ENCODE assay signal across 21 mouse cellular contexts in genomic region chr4:110120761-110121160, GRCm38 (mm10).
DNase-seq lines count a peak whose midpoint lies in the region; ATAC-seq lines count a peak whose summit lies in the region.
"Had no signal": no experiment of that assay in that cellular context is flagged by ENCODE, and none has a peak within 500 bp of the region (broad histone marks: within the 10 kb centered on the region; RNA-seq: fewer than 3 reads in every experiment).

No protein-coding gene starts in this region.

- H3K36me3 ChIP-seq in forebrain, embryonic 12.5 days (replicated peaks): no peaks in the 10 kb centered on the region
- no peaks in the 10 kb centered on the region for H3K36me3 ChIP-seq in forebrain, embryonic 11.5 days (ENCODE audit: control insufficient read depth, insufficient read depth, low read length)
- H3K36me3 ChIP-seq in neural tube, embryonic 11.5 days (ENCODE audit: control insufficient read depth, insufficient read depth, low read length): no peaks in the 10 kb centered on the region
- no peaks in the 10 kb centered on the region for H3K36me3 ChIP-seq in midbrain, embryonic 13.5 days
- H3K36me3 ChIP-seq: embryonic facial prominence, embryonic 13.5 days; limb, embryonic 15.5 days had no signal

- no peaks in the 10 kb centered on the region for H3K9me3 ChIP-seq in forebrain, embryonic 12.5 days
- H3K9me3 ChIP-seq in forebrain, embryonic 11.5 days (ENCODE audit: control insufficient read depth, low read length): no peaks in the 10 kb centered on the region
- no peaks in the 10 kb centered on the region for H3K9me3 ChIP-seq in neural tube, embryonic 11.5 days (ENCODE audit: control insufficient read depth, low read length)
- H3K9me3 ChIP-seq in midbrain, embryonic 13.5 days: no peaks in the 10 kb centered on the region
- H3K9me3 ChIP-seq: embryonic facial prominence, embryonic 13.5 days; limb, embryonic 15.5 days had no signal

- peak; percentile 45 for ATAC-seq in forebrain, embryonic 12.5 days (ENCODE audit: low FRiP score)
- no peak for ATAC-seq in forebrain, embryonic 11.5 days (replicated peaks; ENCODE audit: low FRiP score)
- peak; percentile 77 for ATAC-seq in neural tube, embryonic 11.5 days (ENCODE audit: insufficient read depth, low FRiP score, low TSS enrichment)
- ATAC-seq in midbrain, embryonic 13.5 days: peak; percentile 53

- 0 out of 2 replicates have a peak, but pooled peaks cover 3% of the 10 kb centered on the region for H3K27me3 ChIP-seq in forebrain, embryonic 12.5 days
- H3K27me3 ChIP-seq in forebrain, embryonic 11.5 days (ENCODE audit: control insufficient read depth, insufficient read depth, low read length): no peaks in the 10 kb centered on the region
- H3K27me3 ChIP-seq in neural tube, embryonic 11.5 days (ENCODE audit: control insufficient read depth, insufficient read depth, low read length): no peaks in the 10 kb centered on the region
- no peaks in the 10 kb centered on the region for H3K27me3 ChIP-seq in midbrain, embryonic 13.5 days
- H3K27me3 ChIP-seq: embryonic facial prominence, embryonic 13.5 days; limb, embryonic 15.5 days had no signal

- no peak overlapping the region for H3K9ac ChIP-seq in forebrain, embryonic 12.5 days
- H3K9ac ChIP-seq in forebrain, embryonic 11.5 days (ENCODE audit: low read length): no peak overlapping the region
- H3K9ac ChIP-seq in neural tube, embryonic 11.5 days (ENCODE audit: low read length): no peak overlapping the region
- no peak overlapping the region for H3K9ac ChIP-seq in midbrain, embryonic 13.5 days (replicated peaks)
- H3K9ac ChIP-seq: embryonic facial prominence, embryonic 13.5 days; limb, embryonic 15.5 days had no signal

- intact Hi-C loops in heart, postnatal 14 days (cut with DNase I): loop anchor here (10.0 kb wide), 1 partner anchor 234 kb away; the partner anchor contains the start of gene Elavl4

- DNase-seq in forebrain, embryonic 11.5 days (ENCODE audit: low spot score): no peak
- peak; percentile 44 for DNase-seq in neural tube, embryonic 11.5 days (ENCODE audit: low spot score)
- DNase-seq in neural tube, embryonic 10.5 days (ENCODE audit: extremely low spot score, low spot score): no peak
- DNase-seq in cerebellum, postnatal 14 days: no peak
- no peak for DNase-seq in c-Kit-positive CD71-positive TER-119-positive erythroid progenitor cells, embryonic 14.5 days (ENCODE audit: low spot score)
- DNase-seq in heart, postnatal 14 days: no peak
- DNase-seq: adrenal gland, postnatal 14 days; cerebellum, postnatal 25 days; gastrocnemius, postnatal 25 days; heart, postnatal 4 days; kidney, adult 8-10 months; lung, adult 2 months; right cerebral cortex, postnatal 14 days; thymus, postnatal 25 days had no signal

- 75% methylated on average over 9 of the region's 9 CpGs for WGBS in forebrain, embryonic 12.5 days
- 78% methylated on average over 9 of the region's 9 CpGs for WGBS in forebrain, embryonic 11.5 days
- 20% methylated on average over 9 of the region's 9 CpGs for WGBS in neural tube, embryonic 11.5 days
- 47% methylated on average over 9 of the region's 9 CpGs for WGBS in midbrain, embryonic 13.5 days

- peaks cover 10% of the 10 kb centered on the region for H3K4me1 ChIP-seq in forebrain, embryonic 12.5 days
- H3K4me1 ChIP-seq in forebrain, embryonic 11.5 days (replicated peaks; ENCODE audit: control insufficient read depth, insufficient read depth, low read length): no peaks in the 10 kb centered on the region
- peaks cover 6% of the 10 kb centered on the region for H3K4me1 ChIP-seq in neural tube, embryonic 11.5 days (ENCODE audit: control insufficient read depth, insufficient read depth, low read length)
- peaks cover 16% of the 10 kb centered on the region for H3K4me1 ChIP-seq in midbrain, embryonic 13.5 days (replicated peaks)
- H3K4me1 ChIP-seq: limb, embryonic 15.5 days had no signal

- H3K4me3 ChIP-seq in forebrain, embryonic 12.5 days (replicated peaks): no peak overlapping the region
- no peak overlapping the region for H3K4me3 ChIP-seq in forebrain, embryonic 11.5 days (ENCODE audit: low read depth, low read length)
- no peak overlapping the region for H3K4me3 ChIP-seq in neural tube, embryonic 11.5 days (ENCODE audit: low read depth, low read length)
- no peak overlapping the region for H3K4me3 ChIP-seq in midbrain, embryonic 13.5 days (replicated peaks)
- H3K4me3 ChIP-seq: embryonic facial prominence, embryonic 13.5 days; limb, embryonic 15.5 days had no signal

- H3K27ac ChIP-seq in forebrain, embryonic 12.5 days: peak overlapping the region; percentile 37; the same call in 1 of the 2 replicates
- H3K27ac ChIP-seq in forebrain, embryonic 11.5 days (ENCODE audit: low read depth, low read length): no peak overlapping the region
- peak overlapping the region; percentile 56; the same call in 1 of the 2 replicates for H3K27ac ChIP-seq in neural tube, embryonic 11.5 days (ENCODE audit: low read depth, low read length)
- peak overlapping the region; percentile 68 for H3K27ac ChIP-seq in midbrain, embryonic 13.5 days
- H3K27ac ChIP-seq: embryonic facial prominence, embryonic 13.5 days; limb, embryonic 15.5 days; macrophage; stomach, postnatal 0 days had no signal

- H3K4me2 ChIP-seq in forebrain, embryonic 12.5 days: no peak overlapping the region
- no peak overlapping the region for H3K4me2 ChIP-seq in forebrain, embryonic 11.5 days (ENCODE audit: low read depth, low read length, severe bottlenecking)
- no peak overlapping the region for H3K4me2 ChIP-seq in neural tube, embryonic 11.5 days (ENCODE audit: low read depth)
- H3K4me2 ChIP-seq in midbrain, embryonic 13.5 days (replicated peaks): no peak overlapping the region
- H3K4me2 ChIP-seq: embryonic facial prominence, embryonic 13.5 days; heart, embryonic 11.5 days; limb, embryonic 15.5 days had no signal
